Comparison of ENCODE assay signal across 12 mouse cellular contexts in genomic region chr17:5227950-5228615, GRCm38 (mm10).
A peak's percentile ranks its signal among the peaks of the same experiment; 100 is the strongest.
DNase-seq lines count a peak whose midpoint lies in the region; ATAC-seq and TF ChIP-seq lines count a peak whose summit lies in the region.
"Had no signal": no experiment of that assay in that cellular context is flagged by ENCODE, and none has a peak within 500 bp of the region (broad histone marks: within the 10 kb centered on the region; RNA-seq: fewer than 3 reads in every experiment).

No protein-coding gene starts in this region.

- H3K36me3 ChIP-seq in hindbrain, embryonic 13.5 days, result no peaks in the 10 kb centered on the region
- H3K36me3 ChIP-seq in hindbrain, embryonic 11.5 days (ENCODE audit: control insufficient read depth, insufficient read depth, low read length), result no peaks in the 10 kb centered on the region
- no peaks in the 10 kb centered on the region; the same call in 1 of the 2 replicates for H3K36me3 ChIP-seq in forebrain, postnatal 0 days (ENCODE audit: insufficient read depth)
- no peaks in the 10 kb centered on the region for H3K36me3 ChIP-seq in midbrain, embryonic 16.5 days (ENCODE audit: control insufficient read depth, insufficient read depth, low read length)
- H3K36me3 ChIP-seq: heart, embryonic 15.5 days had no signal

- H3K27ac ChIP-seq in hindbrain, embryonic 13.5 days, result peak overlapping the region; percentile 76
- no peak overlapping the region for H3K27ac ChIP-seq in hindbrain, embryonic 11.5 days (ENCODE audit: low read depth, low read length)
- H3K27ac ChIP-seq in forebrain, postnatal 0 days (ENCODE audit: low read depth, low read length), result peak overlapping the region; percentile 21; the same call in 1 of the 2 replicates
- H3K27ac ChIP-seq in midbrain, embryonic 16.5 days (ENCODE audit: low read length), result peak overlapping the region; percentile 25; the same call in 1 of the 2 replicates
- H3K27ac ChIP-seq: heart, embryonic 15.5 days had no signal

- no peak for DNase-seq in hindbrain, embryonic 11.5 days (ENCODE audit: low spot score)
- DNase-seq in cerebellum, adult 18-20 months, result peak; percentile 79 to 87
- peak; percentile 43 for DNase-seq in forebrain, postnatal 0 days
- no peak for DNase-seq in thymus, adult 18-20 months
- DNase-seq in layer of hippocampus, postnatal 36 days, result no peak
- DNase-seq in gastrocnemius, postnatal 25 days, result no peak
- DNase-seq: kidney, postnatal 4 days; right cerebral cortex, adult 18-20 months had no signal

- no peak for TF ChIP-seq CTCF in forebrain, postnatal 0 days (IDR thresholded peaks at IDR 0.05; ENCODE audit: low read depth)

- H3K27me3 ChIP-seq in hindbrain, embryonic 13.5 days, result no peaks in the 10 kb centered on the region
- H3K27me3 ChIP-seq in hindbrain, embryonic 11.5 days (ENCODE audit: control insufficient read depth, insufficient read depth, low read length), result no peaks in the 10 kb centered on the region
- H3K27me3 ChIP-seq in forebrain, postnatal 0 days (ENCODE audit: insufficient read depth, low read length), result no peaks in the 10 kb centered on the region
- H3K27me3 ChIP-seq in midbrain, embryonic 16.5 days (ENCODE audit: control insufficient read depth, insufficient read depth, low read depth, low read length), result no peaks in the 10 kb centered on the region
- H3K27me3 ChIP-seq: heart, embryonic 15.5 days; megakaryocyte, embryonic 14.5 days had no signal

- H3K9ac ChIP-seq in hindbrain, embryonic 13.5 days, result 0 out of 2 replicates have a peak overlapping the region, but pooled peaks have one; percentile 3
- H3K9ac ChIP-seq in hindbrain, embryonic 11.5 days (ENCODE audit: low read depth, low read length), result no peak overlapping the region
- H3K9ac ChIP-seq in forebrain, postnatal 0 days, result no peak overlapping the region
- peak overlapping the region; percentile 11; the same call in 1 of the 2 replicates for H3K9ac ChIP-seq in midbrain, embryonic 16.5 days (ENCODE audit: low read depth, low read length)
- H3K9ac ChIP-seq: heart, embryonic 15.5 days had no signal

- peak overlapping the region; percentile 8; the same call in 1 of the 2 replicates for H3K4me2 ChIP-seq in hindbrain, embryonic 13.5 days
- H3K4me2 ChIP-seq in hindbrain, embryonic 11.5 days (replicated peaks; ENCODE audit: low read depth, low read length), result no peak overlapping the region
- no peak overlapping the region for H3K4me2 ChIP-seq in forebrain, postnatal 0 days (ENCODE audit: low read depth)
- no peak overlapping the region for H3K4me2 ChIP-seq in midbrain, embryonic 16.5 days (ENCODE audit: low read length)
- H3K4me2 ChIP-seq: heart, embryonic 15.5 days had no signal

- peaks cover 76% of the 10 kb centered on the region for H3K4me1 ChIP-seq in hindbrain, embryonic 13.5 days (replicated peaks)
- no peaks in the 10 kb centered on the region; the same call in 1 of the 2 replicates for H3K4me1 ChIP-seq in hindbrain, embryonic 11.5 days (replicated peaks; ENCODE audit: control insufficient read depth, insufficient read depth, low read length)
- peaks cover 11% of the 10 kb centered on the region; the same call in 1 of the 2 replicates for H3K4me1 ChIP-seq in forebrain, postnatal 0 days (ENCODE audit: insufficient read depth)
- H3K4me1 ChIP-seq in midbrain, embryonic 16.5 days (ENCODE audit: control insufficient read depth, insufficient read depth, low read length), result peaks cover 26% of the 10 kb centered on the region

- WGBS in hindbrain, embryonic 13.5 days, result 44% methylated on average over 14 of the region's 14 CpGs
- WGBS in hindbrain, embryonic 11.5 days, result 67% methylated on average over 14 of the region's 14 CpGs
- WGBS in forebrain, postnatal 0 days, result 24% methylated on average over 14 of the region's 14 CpGs
- 43% methylated on average over 14 of the region's 14 CpGs for WGBS in midbrain, embryonic 16.5 days

- ATAC-seq in hindbrain, embryonic 13.5 days (ENCODE audit: low FRiP score), result peak; percentile 22; the same call in 1 of the 2 replicates
- ATAC-seq in hindbrain, embryonic 11.5 days (ENCODE audit: low FRiP score), result no peak
- peak; percentile 66 for ATAC-seq in forebrain, postnatal 0 days
- peak; percentile 41; the same call in 1 of the 2 replicates for ATAC-seq in midbrain, embryonic 16.5 days

- H3K9me3 ChIP-seq in hindbrain, embryonic 13.5 days, result no peaks in the 10 kb centered on the region
- H3K9me3 ChIP-seq in hindbrain, embryonic 11.5 days (ENCODE audit: control insufficient read depth, low read length), result no peaks in the 10 kb centered on the region
- no peaks in the 10 kb centered on the region for H3K9me3 ChIP-seq in forebrain, postnatal 0 days (ENCODE audit: low read length)
- H3K9me3 ChIP-seq in midbrain, embryonic 16.5 days (replicated peaks; ENCODE audit: control insufficient read depth, low read length, poor library complexity, severe bottlenecking), result no peaks in the 10 kb centered on the region
- H3K9me3 ChIP-seq: heart, embryonic 15.5 days; megakaryocyte, embryonic 14.5 days had no signal

- no peak overlapping the region for H3K4me3 ChIP-seq in hindbrain, embryonic 13.5 days
- H3K4me3 ChIP-seq in hindbrain, embryonic 11.5 days (ENCODE audit: low read depth, low read length), result no peak overlapping the region
- H3K4me3 ChIP-seq in forebrain, postnatal 0 days (ENCODE audit: low read depth, low read length), result no peak overlapping the region
- no peak overlapping the region for H3K4me3 ChIP-seq in midbrain, embryonic 16.5 days (ENCODE audit: low read depth, low read length)
- H3K4me3 ChIP-seq: heart, embryonic 15.5 days; megakaryocyte, embryonic 14.5 days had no signal

Comparison
In these comparisons a context has a peak if more than half of its experiments do, and no peak if none do; other contexts are left out.
1. H3K9ac ChIP-seq: peak in hindbrain, embryonic 13.5 days (single experiment) and midbrain, embryonic 16.5 days (single experiment); none in hindbrain, embryonic 11.5 days (single experiment) and forebrain, postnatal 0 days (single experiment).
2. DNase-seq: peak in cerebellum, adult 18-20 months (2 of 2) and forebrain, postnatal 0 days (single experiment); none in hindbrain, embryonic 11.5 days (single experiment), thymus, adult 18-20 months (0 of 2), layer of hippocampus, postnatal 36 days (0 of 2) and gastrocnemius, postnatal 25 days (single experiment).